Mouse (Mus musculus) forebrain, embryonic 15.5 days (tissue): ENCODE data around the gene Ost4. TPM values are rescaled to one million over a fixed set of nuclear protein-coding genes. Genes with fewer than 3 reads are reported as not detected.

Experiments used
- ATAC-seq: fragments of 200-750 bp; cut with Nextera tagmentation; replicated peaks from 2 replicates; pipeline ENCODE4 v1.8.0; 2017; ENCODE audit warnings: mild to moderate bottlenecking, moderate TSS enrichment, moderate library complexity
- H3K27ac ChIP-seq: fragments of 300-500 bp; sonication (generic); replicated peaks from 2 replicates; pipeline ENCODE4 v1.5.1; 2015; ENCODE audit warnings: mild to moderate bottlenecking, inconsistent platforms
- H3K27me3 ChIP-seq: fragments of 300-500 bp; sonication (generic); 2 replicates; pipeline ENCODE4 v1.6.1; 2015; ENCODE audit warnings: inconsistent platforms
- H3K36me3 ChIP-seq: fragments of 300-500 bp; sonication (generic); 2 replicates; pipeline ENCODE4 v1.6.1; 2015; ENCODE audit warnings: mild to moderate bottlenecking, inconsistent platforms
- H3K4me1 ChIP-seq: fragments of 300-500 bp; sonication (generic); 2 replicates; pipeline ENCODE4 v1.6.1; 2015; ENCODE audit warnings: inconsistent platforms
- H3K4me2 ChIP-seq: fragments of 300-500 bp; sonication (generic); replicated peaks from 2 replicates; pipeline ENCODE4 v1.6.1; 2015; ENCODE audit warnings: mild to moderate bottlenecking, inconsistent platforms
- H3K4me3 ChIP-seq: fragments of 300-500 bp; sonication (generic); 2 replicates; pipeline ENCODE4 v1.5.1; 2015; ENCODE audit warnings: mild to moderate bottlenecking, inconsistent platforms
- H3K9ac ChIP-seq: fragments of 300-500 bp; sonication (generic); replicated peaks from 2 replicates; pipeline ENCODE4 v1.6.1; 2015; ENCODE audit warnings: mild to moderate bottlenecking, inconsistent platforms
- H3K9me3 ChIP-seq: fragments of 300-500 bp; sonication (generic); 2 replicates; pipeline ENCODE4 v1.6.1; 2016; ENCODE audit warnings: inconsistent platforms
- WGBS: fragments of 180-500 bp; shearing (Covaris S2); methylation state at CpG from one replicate; pipeline ENCODE4 v1.1.7; 2015; ENCODE audit warnings: mixed read lengths; 5-methylcytosine and 5-hydroxymethylcytosine counted together
- polyA plus RNA-seq: library from polyadenylated mRNA; unstranded; fragments of >200 nt; fragmentation: Nextera tagmentation; extraction: Ambion mirVana; gene quantifications from 2 replicates; pipeline ENCODE4 v1.2.1, GENCODE M21; 2015

Gene Ost4
- polyA plus RNA-seq, 1 experiment from 2014 or later: 243 TPM

- Histone ChIP-seq H3K27ac (no peak within 1 kb of the TSS), H3K4me1 (peaks cover 19% of the 10 kb centered on the region), H3K9ac (no peak within 1 kb of the TSS), H3K36me3 (peaks cover 26% of the 10 kb centered on the region), H3K4me3 (no peak within 1 kb of the TSS), H3K9me3 (no peaks in the 10 kb centered on the region), H3K27me3 (no peaks in the 10 kb centered on the region), H3K4me2 (peak within 1 kb of the TSS; percentile 61; the same call in 1 of the 2 replicates)
- ATAC-seq: no peak
- WGBS: 96% methylated on average over 3 of the region's 3 CpGs
These were observed 39.9 kb downstream of the Ost4 start, which contains the start of gene Tmem214 for GRCm38 (mm10) chr5:30867712-30868111. Gene Tmem214, plus strand, starts transcription at chr5:30868012.

DNA sequence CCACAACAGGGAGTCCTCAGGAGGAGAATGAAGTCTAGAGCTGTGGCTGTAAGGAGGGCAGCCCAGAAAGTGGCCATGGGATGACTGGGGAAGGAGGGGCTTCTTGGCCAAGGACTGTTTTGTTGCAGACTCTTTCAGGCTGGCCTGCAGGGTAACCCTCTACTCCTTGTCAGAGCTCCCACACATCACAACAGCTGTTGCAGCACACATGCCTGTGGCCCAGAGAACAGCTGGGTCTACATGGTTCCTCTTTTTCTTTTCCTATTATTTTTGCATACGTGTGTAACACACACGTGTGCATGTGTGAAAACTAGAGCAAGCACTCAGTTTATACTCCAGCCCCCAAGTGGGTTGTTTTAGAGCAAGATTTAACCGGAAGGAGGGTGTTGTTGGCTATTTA lies 40.7 kb downstream of the Ost4 start:
- WGBS: 93% methylated on average over 3 of the region's 3 CpGs
- H3K36me3 ChIP-seq: peaks cover 24% of the 10 kb centered on the region
- no peaks in the 10 kb centered on the region for H3K9me3 ChIP-seq
- H3K4me1 ChIP-seq: peaks cover 19% of the 10 kb centered on the region
- no peaks in the 10 kb centered on the region for H3K27me3 ChIP-seq
- ATAC-seq: no peak
- H3K27ac ChIP-seq: no peak overlapping the region
- H3K4me2 ChIP-seq: no peak overlapping the region
- no peak overlapping the region for H3K4me3 ChIP-seq
- no peak overlapping the region for H3K9ac ChIP-seq

DNA sequence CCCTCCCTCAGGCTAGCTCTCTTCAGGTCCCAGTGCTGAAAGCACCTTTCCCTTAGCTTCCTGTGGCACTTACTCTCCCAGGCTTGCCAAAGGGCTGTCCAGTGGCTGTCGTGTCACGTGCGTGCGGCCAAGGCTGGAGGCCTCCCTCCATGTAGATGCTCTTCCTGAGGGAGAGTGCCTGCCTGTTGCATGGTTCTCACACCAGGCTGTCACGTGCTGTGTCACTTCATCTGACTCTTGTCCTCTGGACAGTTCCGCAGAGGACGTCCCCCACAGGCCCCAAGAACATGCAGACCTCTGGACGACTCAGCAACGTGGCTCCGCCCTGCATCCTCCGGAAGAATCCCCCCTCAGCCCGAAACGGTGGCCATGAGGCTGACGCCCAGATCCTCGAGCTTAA lies 43.3 kb downstream of the Ost4 start:
- no peak for ATAC-seq
- peaks cover 15% of the 10 kb centered on the region; the same call in 1 of the 2 replicates for H3K36me3 ChIP-seq
- no peaks in the 10 kb centered on the region for H3K9me3 ChIP-seq
- no peak overlapping the region for H3K27ac ChIP-seq
- peaks cover 5% of the 10 kb centered on the region for H3K4me1 ChIP-seq
- H3K27me3 ChIP-seq: no peaks in the 10 kb centered on the region
- H3K4me3 ChIP-seq: no peak overlapping the region
- no peak overlapping the region for H3K4me2 ChIP-seq
- no peak overlapping the region for H3K9ac ChIP-seq
- 59% methylated on average over 15 of the region's 15 CpGs for WGBS

- Histone ChIP-seq H3K4me1 (peaks cover under 1% of the 10 kb centered on the region), H3K27ac (no peak overlapping the region), H3K36me3 (peaks cover 15% of the 10 kb centered on the region; the same call in 1 of the 2 replicates), H3K9ac (no peak overlapping the region), H3K9me3 (no peaks in the 10 kb centered on the region), H3K4me2 (no peak overlapping the region), H3K27me3 (no peaks in the 10 kb centered on the region), H3K4me3 (no peak overlapping the region)
- WGBS: 46% methylated on average over 4 of the region's 4 CpGs
- no peak for ATAC-seq
These were observed 43.7 kb downstream of the Ost4 start for GRCm38 (mm10) chr5:30863852-30864251.

DNA sequence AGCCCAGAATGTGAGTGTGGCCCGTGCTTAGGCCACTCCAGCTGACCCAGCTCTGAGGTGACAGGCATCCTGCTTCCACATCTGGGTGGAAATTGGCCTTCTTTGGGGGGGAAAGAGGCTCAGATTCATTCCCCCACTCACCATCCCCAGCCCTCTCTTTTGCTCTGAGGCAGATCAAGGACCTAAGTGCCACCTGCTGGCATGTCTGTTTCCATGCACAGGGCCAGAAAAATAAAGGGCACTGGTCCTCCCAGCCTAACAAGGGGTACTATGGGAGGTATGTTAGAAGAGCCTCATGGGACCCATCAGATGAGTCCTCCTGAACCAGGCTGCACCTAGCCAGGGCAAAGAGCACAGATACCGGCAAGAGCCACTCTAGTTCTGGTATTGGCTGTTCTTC lies 51.5 kb downstream of the Ost4 start:
- Histone ChIP-seq H3K36me3 (no peaks in the 10 kb centered on the region), H3K4me3 (no peak overlapping the region), H3K9ac (no peak overlapping the region), H3K4me1 (no peaks in the 10 kb centered on the region), H3K27me3 (no peaks in the 10 kb centered on the region), H3K9me3 (no peaks in the 10 kb centered on the region), H3K4me2 (no peak overlapping the region), H3K27ac (no peak overlapping the region)
- 79% methylated on average over 2 of the region's 2 CpGs for WGBS
- no peak for ATAC-seq

Other genes starting within 250 kb of the Ost4 start
- 128 and 151 TPM in 2 replicates for gene Cenpa, start 241.0 kb downstream of the Ost4 start, polyA plus RNA-seq
- gene Dpysl5, start 196.2 kb downstream of the Ost4 start, polyA plus RNA-seq: 216 and 226 TPM in 2 replicates
- gene Mapre3, start 93.1 kb downstream of the Ost4 start, polyA plus RNA-seq: 101 and 110 TPM in 2 replicates
- 48.1 and 50.9 TPM in 2 replicates for gene Tmem214, start 39.8 kb downstream of the Ost4 start, polyA plus RNA-seq
- 23.2 and 23.9 TPM in 2 replicates for gene Agbl5, start 19.1 kb downstream of the Ost4 start, polyA plus RNA-seq
- 12.0 and 12.9 TPM in 2 replicates for gene Emilin1, start 5.6 kb upstream of the Ost4 start, polyA plus RNA-seq
- gene Khk, start 13.6 kb upstream of the Ost4 start, polyA plus RNA-seq: 5.1 and 5.5 TPM in 2 replicates
- gene Cgref1, start 37.8 kb upstream of the Ost4 start, polyA plus RNA-seq: 15.9 and 18.5 TPM in 2 replicates
- 123 and 127 TPM in 2 replicates for gene Preb, start 52.6 kb upstream of the Ost4 start, polyA plus RNA-seq
- not detected in 2 replicates for gene Tcf23, start 60.9 kb upstream of the Ost4 start, polyA plus RNA-seq
- gene Atraid, start 140.5 kb upstream of the Ost4 start, polyA plus RNA-seq: 144 and 153 TPM in 2 replicates
- gene Slc5a6, start 141.1 kb upstream of the Ost4 start, polyA plus RNA-seq: 13.6 and 16.0 TPM in 2 replicates
- 17.6 and 19.8 TPM in 2 replicates for gene Cad, start 147.0 kb upstream of the Ost4 start, polyA plus RNA-seq
- not detected in 2 replicates for gene Dnajc5g, start 198.5 kb upstream of the Ost4 start, polyA plus RNA-seq
- gene Slc30a3, start 200.4 kb upstream of the Ost4 start, polyA plus RNA-seq: 1.5 and 2.2 TPM in 2 replicates
- not detected in 2 replicates for gene Trim54, start 208.9 kb upstream of the Ost4 start, polyA plus RNA-seq
- gene Ucn, start 231.0 kb upstream of the Ost4 start, polyA plus RNA-seq: not detected in 2 replicates
- 54.6 and 54.8 TPM in 2 replicates for gene Mpv17, start 246.5 kb upstream of the Ost4 start, polyA plus RNA-seq